Mouse (Mus musculus) spleen, adult 18-20 months (tissue): ENCODE measurements around the gene Tex14.
A peak's percentile ranks its signal among the peaks of the same experiment; 100 is the strongest.
"Not testable (repeated sequence)": the region's sequence is repeated elsewhere in the genome, so short reads cannot be mapped to it uniquely, and the experiment has no call there.

ENCODE experiments used
- DNase-seq, 2 experiments: peaks; one replicate each; pipeline ENCODE4 v3.0.0; 2022; ENCODE audit warnings: mixed read lengths in 2 of 2

Gene Tex14

GRCm38 (mm10) chr11:87404876-87405275 lies at the start of gene Tex14, which contains the start of gene Rad51c:
TSS of gene Tex14 (plus strand) at chr11:87405065.
TSS of gene Rad51c (minus strand) at chr11:87404954.
- peak in 1 of 2 experiments; percentile 34 for DNase-seq

DNA sequence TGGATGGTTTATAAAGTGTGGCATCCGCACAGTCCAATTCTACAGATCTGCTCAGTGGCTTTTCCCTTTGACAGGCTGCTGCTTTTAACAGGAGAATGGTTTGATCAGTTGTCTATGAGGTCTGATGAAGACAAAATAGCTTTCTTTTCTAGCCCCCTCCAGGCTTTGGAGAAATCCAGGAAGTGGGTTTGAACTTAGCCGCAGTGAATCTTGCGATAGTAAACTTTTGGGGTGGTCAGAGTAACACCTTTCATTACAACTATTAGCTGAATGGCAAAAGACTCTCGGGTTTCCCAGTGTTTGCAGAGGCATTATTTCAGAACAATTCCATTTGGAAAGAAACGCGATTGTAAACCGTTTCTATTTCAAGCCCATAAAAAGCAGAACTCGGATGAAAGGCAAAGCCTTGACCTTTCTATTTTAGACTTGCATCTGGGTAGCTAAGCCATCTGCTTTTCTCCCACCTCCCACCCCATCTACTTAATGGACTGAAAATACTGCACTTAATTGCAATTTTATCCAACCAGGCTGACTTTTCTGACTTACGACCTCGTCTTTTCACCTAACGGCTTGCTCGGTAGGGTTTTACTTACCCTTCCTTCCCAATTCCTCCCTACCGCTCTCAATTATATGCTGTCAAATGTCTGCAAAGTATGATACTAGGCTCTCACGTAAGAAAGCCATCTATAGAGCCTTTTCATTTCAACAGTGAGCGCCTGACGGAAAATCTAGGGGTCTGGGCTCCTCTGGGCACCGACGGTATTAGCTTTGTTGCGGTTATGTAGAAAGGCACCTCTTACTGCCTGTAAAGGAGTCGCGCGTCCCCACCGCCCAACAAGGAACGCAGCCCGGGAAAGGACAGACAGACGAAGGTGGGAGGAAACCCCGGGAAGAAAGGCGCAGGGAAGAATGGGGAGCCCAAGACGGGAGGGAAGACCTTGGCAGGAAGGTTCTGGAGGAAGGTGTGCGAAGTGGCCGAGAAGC lies 47.3 kb upstream of the Tex14 start:
- DNase-seq, result peak in 1 of 2 experiments; percentile 22

DNA sequence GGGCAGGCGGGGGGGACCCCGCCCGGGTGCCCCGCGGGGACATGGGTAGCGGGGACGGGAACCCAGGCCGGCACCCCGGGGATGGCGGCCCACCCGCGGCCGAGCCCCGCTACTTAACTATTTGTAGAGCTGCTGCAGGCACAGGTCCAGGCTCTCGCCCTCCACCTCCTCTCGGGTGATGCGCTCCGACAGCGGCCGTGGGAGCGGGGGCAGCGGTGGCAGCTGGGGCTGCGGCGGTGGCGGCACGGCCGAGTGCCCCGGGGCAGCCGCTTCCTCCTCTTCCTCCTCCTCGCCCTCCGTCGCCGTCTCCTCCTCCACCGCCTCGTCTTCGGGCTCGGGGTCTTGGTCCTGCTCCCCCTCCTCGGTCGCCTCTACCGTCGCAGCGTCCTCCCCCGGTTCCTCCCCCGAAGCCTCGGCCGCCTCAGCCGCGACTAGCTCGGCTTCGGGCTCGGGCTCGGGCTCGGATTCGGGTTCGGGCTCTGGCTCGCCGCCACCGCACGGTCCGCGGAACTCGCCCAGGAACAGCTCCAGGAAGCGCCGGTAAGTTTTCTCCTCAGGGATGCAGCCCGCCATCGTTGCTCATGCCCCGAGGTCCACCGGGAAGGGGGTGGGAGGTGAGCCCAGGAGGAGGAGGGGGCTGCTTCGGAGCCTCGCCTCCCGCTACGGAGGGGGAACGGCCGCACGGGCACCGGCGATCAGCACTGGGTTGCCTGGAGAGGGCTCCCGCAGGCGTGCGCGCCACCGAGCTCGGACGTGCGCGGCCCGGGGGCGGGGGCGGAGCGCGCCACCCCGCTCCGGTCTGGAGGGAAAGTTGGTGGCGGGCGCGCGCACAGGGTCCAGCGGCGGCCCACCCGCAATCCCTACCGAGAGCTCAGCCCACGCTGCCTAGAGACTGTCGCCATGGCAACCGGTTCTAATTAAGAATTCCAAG lies 46.3 kb upstream of the Tex14 start, which contains the start of gene Ppm1e:
Gene Ppm1e, minus strand, starts transcription at position 693 of the 931 bp plus-strand sequence.
- peak; percentile 53 to 70 for DNase-seq

GRCm38 (mm10) chr11:87359262-87359612 lies 45.6 kb upstream of the Tex14 start:
- no peak for DNase-seq

- DNase-seq, result no peak
These were observed 39.7 kb upstream of the Tex14 start for GRCm38 (mm10) chr11:87365120-87365519.

DNA sequence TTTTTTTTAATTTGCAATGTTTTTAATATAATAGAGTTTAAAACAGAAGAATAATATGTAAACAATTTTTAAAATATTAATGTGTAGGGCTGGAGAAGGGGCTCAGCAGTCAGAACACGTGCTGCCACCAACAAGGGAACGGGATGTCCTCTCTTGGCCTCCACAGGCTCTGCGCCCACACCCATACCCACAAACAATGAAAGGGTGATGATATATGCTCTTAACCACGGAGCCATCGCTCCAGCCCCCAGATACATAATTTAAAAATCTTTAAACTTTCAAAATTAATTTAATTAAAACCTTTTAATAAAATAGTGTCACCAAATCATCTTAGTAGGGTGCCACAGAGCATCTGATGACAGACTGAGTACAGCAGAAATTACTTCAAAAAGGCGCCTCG lies 37.8 kb upstream of the Tex14 start:
- DNase-seq, result no peak

DNA sequence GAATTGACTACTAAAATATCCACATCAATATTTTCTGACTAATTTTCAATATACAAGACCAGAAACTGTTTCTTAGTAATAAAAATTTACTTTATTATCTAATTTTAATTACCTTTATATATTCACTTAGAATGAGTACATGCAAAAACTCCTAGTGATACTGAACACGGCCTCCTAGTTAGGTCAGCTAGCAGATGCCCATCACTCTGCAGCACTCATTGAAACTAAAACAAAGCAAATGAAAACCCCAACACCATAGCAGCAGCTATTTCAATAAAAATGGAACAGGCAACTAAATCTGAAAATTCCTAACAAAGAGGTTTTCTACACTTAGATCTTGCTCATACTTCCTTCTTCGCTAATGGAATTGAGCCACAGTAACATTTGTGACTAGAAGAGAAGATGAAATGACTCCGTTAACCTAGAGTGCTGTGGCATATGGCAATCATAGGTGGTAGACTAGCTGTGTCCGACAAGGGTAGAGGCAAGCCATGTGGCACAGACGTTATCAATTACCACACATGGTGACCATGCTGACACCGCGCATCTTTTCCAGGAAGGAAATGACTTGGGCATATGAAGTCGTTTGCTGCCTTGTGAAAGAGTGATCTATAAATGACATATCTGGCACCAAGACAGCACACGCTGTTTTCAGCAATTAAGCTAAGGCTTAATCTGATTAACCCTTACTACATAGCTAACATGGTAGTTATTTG lies 36.8 kb upstream of the Tex14 start:
- no peak for DNase-seq

GRCm38 (mm10) chr11:87384551-87384950 lies 20.3 kb upstream of the Tex14 start:
- DNase-seq, result no peak

GRCm38 (mm10) chr11:87385676-87386075 lies 19.2 kb upstream of the Tex14 start:
- no peak for DNase-seq

DNA sequence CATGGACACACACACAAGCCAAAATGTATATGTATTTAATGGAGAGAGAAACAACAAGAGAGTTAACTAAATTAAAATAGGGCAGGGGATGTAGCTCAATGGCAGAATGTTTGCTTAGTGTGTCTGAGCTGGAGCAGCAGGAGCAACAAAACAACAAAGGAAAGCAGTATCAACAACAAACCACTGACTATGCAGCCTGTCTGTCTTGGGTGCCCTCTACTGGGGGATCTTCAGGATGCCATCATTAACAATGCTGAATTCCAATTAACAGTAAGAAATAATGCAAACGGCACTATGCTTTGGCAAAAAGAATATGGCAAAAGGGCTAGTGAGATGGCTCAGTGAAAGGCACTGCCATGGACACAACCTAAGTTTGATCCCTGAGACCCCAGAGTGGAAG lies 11.0 kb upstream of the Tex14 start:
- DNase-seq, result peak in 1 of 2 experiments; percentile 16

GRCm38 (mm10) chr11:87398402-87398801 lies 6.5 kb upstream of the Tex14 start:
- DNase-seq, result no peak

DNA sequence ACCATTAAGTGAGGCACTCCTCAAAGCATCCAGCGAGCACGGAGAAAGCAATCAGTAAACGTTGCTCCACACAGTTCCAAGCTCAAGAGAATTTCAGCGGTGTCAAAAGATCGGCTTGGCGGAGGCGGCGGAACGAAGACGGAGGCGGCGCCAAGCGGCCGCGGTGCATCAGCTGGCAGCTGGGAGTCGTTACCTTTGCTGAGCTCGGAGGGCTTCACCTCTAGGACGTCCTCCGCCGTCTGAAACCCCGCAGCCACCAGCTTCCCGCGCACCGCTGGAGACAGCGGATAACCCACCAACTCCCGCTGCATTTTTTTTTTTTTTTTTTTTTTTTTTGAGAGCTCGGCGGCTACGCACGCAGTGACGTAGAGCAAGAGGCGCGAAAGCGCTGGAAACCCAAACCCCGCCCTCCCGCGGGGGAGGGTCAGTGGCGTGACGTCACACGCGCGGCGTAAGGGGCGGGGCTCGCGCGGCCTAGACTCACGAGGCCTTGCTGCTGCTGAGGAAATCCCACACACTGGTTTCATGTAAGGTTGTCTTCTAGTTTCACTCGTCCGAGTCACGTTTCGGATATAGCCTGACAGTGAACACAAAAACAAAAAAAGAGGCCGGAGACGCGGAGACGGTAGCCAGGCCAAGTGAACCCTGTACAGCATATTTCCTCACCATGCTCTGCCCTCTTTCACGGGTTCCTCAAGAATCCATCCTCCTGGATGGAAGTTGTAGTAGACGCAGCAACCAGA lies 583 bp upstream of the Tex14 start:
- DNase-seq, result peak; percentile 96 to 99

- not testable (repeated sequence) for DNase-seq
These were observed 8.5 kb downstream of the Tex14 start for GRCm38 (mm10) chr11:87413412-87413811.

GRCm38 (mm10) chr11:87416120-87416519 lies 11.3 kb downstream of the Tex14 start:
- DNase-seq, result no peak

- no peak for DNase-seq
These were observed 16.0 kb downstream of the Tex14 start for GRCm38 (mm10) chr11:87420861-87421260.

GRCm38 (mm10) chr11:87421760-87422201 lies 16.9 kb downstream of the Tex14 start:
- DNase-seq, result no peak

DNA sequence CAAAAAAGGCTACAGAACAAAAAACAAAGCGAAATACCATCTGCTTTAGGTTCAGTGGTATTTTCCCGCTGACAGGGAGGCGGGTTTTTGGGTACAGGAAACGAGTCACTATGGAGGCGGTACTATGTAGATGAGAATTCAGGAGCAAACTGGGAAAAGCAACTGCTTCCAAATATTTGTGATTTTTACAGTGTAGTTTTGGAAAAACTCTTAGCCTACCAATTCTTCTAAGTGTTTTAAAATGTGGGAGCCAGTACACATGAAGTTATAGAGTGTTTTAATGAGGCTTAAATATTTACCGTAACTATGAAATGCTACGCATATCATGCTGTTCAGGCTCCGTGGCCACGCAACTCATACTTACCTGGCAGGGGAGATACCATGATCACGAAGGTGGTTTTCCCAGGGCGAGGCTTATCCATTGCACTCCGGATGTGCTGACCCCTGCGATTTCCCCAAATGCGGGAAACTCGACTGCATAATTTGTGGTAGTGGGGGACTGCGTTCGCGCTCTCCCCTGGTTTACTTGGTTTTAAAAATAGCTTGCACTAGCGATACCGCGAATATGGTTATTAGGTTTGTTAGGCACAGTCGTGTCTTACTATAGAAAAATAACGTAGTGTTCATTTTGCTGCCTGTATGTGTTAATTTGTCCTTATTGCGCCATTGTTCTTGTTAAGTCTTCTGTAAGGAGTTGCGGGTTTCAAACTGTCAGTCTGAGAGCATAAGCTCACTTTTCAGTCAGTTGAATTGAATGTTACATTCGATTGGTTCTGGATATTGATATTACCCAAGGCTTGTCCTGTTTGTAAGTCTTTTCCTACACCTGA lies 17.9 kb downstream of the Tex14 start:
- peak; percentile 67 to 71 for DNase-seq

DNA sequence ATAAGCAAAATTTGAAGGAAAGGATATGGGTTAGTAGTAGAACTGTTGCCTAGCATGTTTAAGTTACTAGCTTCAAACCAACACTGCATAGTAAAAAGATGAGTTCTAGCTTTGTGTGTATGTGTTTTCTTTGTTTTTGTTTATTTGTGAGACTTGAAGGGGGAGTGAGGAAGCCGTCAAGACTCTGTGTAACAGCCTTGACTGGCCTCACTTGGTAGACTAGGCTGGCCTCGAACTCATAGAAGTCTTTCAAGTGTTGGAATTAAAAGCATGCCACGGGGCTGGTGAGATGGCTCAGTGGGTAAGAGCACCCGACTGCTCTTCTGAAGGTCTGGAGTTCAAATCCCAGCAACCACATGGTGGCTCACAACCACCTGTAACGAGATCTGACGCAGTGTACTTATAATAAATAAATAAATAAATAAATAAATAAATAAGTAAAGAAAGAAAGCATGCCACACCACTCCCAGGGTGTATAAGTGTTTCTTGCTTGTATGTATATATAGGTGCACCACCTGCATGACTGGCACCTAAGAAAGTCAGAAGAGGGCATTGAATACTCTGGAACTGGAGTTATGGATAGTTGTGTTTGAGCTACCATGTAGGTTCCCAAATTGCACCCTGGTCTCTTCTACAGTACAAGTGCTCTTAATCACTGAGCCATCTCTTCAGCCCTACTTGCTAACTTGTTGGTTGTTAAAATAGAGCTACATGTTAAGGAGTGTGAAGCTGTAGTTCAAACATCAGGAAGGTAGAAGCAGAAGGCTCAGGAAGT lies 18.9 kb downstream of the Tex14 start:
- DNase-seq, result no peak

GRCm38 (mm10) chr11:87426121-87426449 lies 21.2 kb downstream of the Tex14 start:
- no peak for DNase-seq
